Mouse (Mus musculus): ENCODE results near the gene Farp1. TPM values are rescaled to one million over a fixed set of nuclear protein-coding genes. Genes with fewer than 3 reads are reported as not detected.

The Farp1 gene
- polyA plus RNA-seq, 1 experiment from 2014 or later = 33.8 TPM

Other genes with a start within 250 kb of the Farp1 start
- gene Ipo5, start 124.0 kb upstream of the Farp1 start, polyA plus RNA-seq (2014; fragmentation: Nextera tagmentation; extraction: Ambion mirVana) = 181 and 183 TPM in 2 replicates

All from forebrain, embryonic 11.5 days (tissue).